Mouse (Mus musculus) thymus, postnatal 14 days (tissue): ENCODE measurements around the gene Foxred1.

Experiments
- DNase-seq: peaks from one replicate; pipeline ENCODE4 v3.0.0; 2021

Foxred1 gene

DNA sequence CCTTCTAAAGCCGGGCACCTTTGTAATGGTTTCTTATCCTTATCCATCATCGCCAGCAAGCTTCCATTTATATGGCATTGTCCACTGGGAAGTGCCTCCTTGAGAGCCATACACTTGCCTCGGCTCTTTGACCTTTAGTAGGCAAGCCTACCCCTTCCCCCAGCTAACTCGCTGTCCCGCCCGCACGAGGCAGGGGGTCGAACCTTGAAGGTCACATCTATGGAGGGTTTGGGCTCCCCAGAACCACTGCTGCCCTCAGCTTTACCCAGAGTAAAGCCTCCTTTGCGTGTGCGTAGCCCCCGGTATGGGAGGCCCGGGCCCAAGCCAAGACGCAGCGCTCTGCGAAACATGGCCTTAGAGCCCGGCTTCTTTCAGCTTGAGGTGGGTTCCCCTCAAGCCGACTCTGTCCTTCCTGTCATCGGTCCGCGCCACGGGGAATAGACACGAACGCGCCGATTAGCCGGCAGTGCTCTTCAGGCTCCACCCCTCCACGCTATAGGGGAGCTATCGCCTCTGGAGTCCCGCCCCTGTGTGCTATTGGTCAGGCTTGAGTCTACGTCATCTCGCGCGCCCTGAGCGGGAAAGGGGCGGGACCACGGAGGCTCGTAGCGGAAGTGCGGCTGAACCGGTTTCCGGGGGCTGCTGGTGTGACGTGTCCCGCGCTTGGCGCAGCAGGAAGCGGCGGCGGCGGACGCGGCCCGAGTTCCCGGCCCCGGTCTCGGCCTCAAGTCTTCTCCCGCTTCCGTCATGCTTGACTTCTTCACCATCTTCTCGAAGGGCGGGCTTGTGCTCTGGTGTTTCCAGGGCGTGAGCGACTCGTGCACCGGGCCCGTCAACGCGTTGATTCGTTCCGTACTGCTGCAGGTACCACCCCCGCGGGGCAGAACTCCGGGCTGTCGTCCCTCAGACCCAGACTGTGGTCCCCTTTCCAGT is at the start of gene Foxred1:
Gene Foxred1 (minus strand): TSS at position 514 of the 933 bp plus-strand sequence.
- DNase-seq = peak; percentile 100

DNA sequence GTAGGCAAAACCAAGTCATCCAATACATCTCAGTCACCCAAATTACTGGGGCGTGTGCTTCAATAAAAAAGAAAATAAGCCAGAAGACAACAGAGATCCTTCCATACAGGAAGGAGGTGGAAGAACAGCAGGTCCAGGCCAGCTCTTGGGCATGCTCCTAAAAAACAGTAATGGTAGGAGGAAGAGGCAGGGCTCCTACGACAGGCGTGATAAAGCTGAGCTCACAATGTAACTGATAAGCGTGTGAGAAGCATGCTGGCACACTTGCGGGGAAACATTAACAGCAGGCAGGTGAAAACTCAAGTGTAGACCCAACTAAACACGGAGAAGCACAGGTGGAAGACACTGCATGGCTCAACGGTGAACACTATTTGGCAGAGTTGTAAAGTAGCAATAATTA is 46.5 kb upstream of the Foxred1 start:
- no peak for DNase-seq

DNA sequence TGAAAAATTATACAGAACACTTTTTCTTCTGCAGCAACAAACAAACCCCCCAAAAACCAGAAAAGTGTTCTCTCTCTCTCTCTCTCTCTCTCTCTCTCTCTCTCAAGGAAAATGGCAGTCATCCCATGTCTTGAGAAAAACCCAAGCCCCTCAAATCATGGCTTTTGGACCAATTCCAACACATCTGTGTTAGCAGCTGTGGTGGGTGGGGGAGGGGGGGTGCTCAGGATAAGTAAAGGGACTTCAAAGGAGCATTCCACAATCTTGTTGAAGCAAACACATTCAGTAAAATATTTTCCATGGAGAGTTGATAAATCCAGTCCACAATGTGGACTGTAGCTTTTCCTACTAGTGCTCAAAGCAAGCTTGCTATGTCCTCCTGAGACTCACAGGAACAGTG is 38.6 kb upstream of the Foxred1 start:
- no peak for DNase-seq

DNA sequence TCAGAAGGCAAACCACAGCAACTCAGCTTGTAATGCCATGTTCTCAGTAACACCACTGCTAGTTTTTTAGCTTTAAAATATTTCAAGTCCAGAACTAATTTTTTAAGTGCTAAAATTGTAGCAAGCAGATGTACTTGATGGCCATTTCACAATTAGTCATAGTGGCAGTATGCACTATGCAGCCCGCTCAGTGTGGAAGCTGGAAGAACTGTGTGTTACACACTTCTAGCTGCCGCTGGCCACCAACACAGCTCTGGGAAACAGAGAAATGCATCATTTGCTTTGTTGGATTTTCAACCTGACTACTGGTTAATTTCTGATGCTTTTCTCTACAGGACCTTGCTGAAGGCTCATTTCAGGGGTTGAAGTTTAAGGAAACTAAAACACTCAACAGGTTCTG is 36.5 kb upstream of the Foxred1 start:
- DNase-seq = no peak

DNA sequence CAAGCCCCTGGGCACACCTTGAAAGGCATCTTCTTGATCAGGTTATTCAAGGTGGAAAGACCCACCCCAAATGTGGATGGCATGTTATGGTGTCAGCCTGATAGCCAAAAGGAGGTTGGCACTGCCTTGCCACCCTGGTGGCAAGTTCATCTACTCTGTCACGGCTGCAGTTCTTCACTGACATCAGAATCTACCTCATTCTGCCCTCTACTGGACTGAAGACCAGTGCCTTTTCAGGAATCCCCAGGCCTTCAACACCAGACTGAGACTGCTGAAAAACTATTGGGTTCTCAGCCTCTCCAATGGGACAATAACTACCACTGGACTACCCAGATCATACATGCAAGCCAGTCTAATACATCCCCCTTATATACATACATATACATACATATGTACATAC is 28.9 kb upstream of the Foxred1 start:
- no peak for DNase-seq

DNA sequence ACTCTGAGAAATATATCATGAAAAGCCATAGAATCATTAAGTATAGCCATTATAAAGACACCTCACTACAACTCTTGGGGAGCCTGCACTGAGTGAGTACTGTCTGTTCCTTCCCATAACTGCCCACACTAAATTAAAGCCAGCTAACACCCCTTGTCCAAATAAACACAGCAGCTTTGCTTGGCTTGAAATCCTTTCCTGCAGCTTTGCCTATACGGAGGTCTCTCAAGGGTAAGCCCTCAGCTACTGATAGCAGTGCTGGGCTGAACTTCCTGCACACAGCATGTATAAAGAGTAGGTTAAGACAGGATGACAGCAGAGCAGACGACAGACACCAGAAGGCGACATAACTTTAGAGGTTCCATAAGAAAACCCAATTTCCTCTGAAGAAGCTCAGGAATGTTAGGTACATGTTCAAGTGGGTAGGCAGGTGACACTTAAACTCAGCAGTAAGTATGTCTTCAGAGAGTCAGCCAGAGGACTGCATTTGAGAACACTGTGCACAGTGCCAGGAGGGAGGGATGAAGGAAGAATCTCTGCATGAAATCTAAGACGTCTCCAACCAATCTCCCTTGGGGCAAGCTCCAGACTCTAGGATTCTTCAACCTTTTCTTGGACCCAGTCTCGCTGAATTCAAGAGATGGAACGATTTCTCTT is 28.2 kb upstream of the Foxred1 start:
- DNase-seq = no peak

DNA sequence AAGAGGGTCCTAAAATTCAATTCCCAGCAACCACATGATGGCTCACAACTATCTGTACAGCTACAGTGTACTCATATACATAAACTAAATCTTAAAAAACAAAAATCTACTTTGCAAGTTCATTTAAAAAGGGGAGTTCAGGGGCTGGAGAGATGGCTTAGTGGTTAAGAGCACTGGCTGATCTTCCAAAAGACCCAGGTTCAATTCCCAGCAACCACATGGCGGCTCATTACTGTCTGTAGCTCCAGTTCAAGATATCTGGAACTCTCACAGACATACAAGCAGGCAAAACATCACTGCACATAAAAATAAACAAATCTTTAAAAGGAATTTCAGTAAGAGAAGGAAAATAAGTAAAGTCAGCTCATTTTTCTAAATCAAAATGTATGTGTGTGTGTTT is 27.5 kb upstream of the Foxred1 start:
- DNase-seq = no peak

DNA sequence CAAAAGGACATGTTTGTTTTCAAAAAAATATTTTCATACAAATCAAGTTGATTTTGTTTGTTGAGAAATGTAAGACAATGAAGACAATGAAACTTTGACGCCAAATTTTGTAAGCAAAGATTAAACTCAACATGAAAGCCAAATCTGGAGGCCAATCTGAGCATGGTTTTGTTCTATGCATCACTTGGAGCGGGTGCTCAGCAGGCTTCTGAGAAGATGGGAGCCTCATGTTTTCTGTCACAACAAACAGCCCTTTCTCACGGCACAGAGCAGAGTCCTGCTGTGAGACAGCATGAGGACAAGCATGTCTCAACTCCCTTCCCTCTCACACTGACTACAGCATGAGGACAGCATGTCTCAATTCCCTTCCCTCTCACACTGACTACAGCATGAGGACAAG is 25.1 kb upstream of the Foxred1 start:
- DNase-seq = no peak

DNA sequence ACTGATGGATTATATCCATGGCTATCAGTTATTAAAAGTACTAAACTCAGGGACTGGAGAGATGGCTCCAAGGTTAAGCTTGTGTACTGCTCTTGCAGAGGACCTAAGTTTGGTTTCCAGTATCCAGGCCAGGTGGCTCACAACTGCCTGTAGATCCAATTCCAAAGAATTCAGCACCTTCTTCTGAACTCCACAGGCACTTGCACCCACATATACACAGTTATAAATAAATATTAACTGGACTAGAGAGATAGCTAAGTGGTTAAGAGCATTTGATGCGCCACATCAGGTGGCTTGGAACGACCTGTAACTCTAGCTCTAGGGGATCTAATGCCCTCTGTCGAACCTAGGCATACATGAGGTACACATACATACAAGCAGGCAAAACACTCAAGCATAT is 17.8 kb upstream of the Foxred1 start:
- no peak for DNase-seq

DNA sequence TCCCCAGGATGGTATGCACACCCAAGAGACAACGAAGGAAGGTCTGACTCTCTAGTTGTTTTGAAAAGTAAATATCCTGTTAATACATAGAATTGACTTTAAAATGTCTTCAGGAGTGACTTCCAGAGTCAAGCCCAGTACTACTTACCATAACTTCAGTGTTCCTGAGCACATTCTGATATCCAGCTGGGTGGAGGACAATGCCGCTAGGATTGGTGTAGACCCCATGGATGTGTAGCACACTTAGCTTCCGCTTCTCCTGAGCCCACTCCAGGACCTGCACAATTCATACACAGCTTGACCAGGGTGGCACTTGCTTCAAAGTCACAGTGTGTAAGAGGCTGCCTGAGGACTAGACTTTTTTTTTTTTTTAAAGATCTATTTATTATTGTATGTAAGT is 12.6 kb upstream of the Foxred1 start:
- DNase-seq = no peak

DNA sequence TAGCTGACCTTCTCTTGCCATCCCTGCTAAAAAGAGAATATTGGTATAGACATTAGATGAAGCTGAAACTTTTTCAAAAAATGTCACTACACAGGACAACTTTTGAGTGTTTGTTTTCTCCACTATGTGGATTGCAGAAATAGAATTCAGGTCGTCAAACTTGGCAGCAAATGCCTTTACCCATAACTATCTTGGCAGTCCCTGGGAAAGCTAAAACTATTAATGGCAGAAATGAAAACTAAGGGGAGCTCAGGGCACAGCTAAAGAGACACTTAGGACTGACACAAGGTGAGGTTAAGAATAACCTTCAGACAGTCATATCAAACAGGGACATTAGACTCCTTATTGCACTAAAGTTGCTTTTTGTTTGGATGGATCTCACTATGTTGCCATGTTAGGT is 7.1 kb upstream of the Foxred1 start:
- no peak for DNase-seq

DNA sequence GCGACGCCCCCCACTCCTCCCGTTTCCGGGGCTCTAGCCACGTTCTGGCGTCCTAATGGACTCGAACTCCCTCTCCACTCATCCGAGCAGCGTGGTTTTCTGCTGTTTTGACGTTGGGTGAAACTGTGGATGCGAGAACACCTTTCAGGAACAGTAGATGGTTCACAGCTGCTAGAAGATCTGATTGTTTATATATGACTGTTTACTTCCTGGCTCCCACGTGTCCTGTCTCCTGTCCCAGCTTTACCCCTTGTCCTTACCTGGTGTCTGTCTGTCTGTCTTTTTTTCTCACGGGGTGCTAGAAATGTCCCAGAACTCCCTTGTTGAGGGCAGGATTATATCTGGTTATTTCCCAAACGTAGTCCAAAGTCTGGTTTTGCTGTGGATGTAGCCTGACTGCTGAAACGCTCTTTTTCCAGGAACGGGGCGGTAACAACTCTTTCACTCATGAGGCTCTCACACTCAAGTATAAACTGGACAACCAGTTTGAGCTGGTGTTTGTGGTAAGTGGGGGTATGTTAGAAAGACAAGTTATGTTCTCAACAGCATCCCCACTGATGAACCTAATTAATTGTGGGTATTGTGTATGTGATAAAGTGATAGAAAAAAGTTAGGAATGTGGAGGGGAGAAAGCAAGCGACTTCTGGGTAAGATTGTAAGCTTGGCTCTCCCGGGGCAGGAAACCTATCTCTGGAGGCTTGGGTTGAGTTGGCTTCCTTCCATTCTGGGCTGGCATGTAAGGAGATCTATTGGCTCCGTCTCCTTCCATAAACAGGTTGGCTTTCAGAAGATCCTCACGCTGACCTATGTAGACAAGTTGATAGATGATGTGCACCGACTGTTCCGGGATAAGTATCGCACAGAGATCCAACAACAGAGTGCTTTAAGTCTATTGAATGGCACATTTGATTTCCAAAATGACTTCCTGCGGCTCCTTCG is 987 bp upstream of the Foxred1 start:
- no peak for DNase-seq

DNA sequence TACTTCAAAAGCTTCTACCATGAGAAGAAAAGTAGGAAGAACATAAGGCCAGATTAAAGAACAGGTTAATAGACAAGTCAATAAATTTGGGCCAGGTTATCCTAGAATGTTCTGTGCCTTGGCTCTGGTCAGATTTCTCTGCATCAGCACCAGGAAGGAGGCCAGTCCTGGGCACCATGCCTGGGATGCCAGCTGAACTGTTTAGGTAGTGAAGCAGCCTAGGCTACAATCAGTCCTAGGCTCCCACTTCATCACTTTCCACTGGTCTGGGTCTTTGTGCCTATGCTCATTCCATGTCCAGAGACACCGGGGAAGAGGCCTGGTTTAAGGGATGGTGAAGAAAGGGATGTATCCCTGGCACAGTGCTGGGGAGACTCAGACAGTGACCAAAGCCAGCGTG is 6.4 kb downstream of the Foxred1 start:
- no peak for DNase-seq

DNA sequence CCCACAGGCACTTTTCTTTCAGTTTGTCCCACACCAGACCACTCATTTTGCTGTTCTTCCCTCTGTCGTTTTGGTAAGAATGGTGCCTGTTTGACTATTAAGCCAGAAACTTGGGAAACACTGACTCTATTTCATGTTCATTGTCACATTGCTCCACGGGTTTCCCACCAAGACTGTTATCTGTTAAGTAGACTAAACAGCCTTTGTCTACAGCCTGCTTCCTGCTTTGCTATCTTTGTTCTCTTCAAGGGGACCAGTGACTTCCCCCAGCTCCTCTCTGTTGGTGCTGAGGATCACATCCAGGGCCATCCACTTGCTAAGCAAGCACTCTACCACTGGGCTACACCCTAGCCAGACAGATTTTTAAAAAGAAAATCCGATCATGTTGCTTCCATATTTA is 7.3 kb downstream of the Foxred1 start:
- DNase-seq = no peak

DNA sequence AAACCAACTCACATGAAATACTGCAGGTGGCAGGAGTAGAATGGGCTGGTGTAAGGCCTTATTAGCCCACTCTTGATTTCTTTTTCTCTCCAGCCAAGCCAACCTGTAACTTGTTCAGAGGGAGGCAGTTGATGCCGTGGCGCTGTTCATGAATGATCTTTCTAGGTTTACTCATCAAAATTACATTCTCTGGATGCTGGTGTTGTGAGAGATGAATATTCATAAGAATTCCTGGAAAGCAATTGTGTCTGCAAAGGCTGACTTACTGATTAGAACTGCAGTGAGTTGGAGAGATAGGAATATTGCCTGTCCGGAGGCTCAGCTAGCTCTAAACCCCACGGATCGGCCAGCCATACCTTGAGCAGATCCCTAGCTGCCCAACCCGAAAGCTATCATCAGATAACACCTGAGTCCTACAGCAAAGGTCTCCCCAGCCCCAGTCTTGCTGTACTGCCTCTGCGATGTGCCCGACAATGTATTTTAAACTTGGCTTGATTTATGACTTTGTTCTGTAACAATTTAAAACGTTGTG is 10.3 kb downstream of the Foxred1 start:
- DNase-seq = no peak

DNA sequence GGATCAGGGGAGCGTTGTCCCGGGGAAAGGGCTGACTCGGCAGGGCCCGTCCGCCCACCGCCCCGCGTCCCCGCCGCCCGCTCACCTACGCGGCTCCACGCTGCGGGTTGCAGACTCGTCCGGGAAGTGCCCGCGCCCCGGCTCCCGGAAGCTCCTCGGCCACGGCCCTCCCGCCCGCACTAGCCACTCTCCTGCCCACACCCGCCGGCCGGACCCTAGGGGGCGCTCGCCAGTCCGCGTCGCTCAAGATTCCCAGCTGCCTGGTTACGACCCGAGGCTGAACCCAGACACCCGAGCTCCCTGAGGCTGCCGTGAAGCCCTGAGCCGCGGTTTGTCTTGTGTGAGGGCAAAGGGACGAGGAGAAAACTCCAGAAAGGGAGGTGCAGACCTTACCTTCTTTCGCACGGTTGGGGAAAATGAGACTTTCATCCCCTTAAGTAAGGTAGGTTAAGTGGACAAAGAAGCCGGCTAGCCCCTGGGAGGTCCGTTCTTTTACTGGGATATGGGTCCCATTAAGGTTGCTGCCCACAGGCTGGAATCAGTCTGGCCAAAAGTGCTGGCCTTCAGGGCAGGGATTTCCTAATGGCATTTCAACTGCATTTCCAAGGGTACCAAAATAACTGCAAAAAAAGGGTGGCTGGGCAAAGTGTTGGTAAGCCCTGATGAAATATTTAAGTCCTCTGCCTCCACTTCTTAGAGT is 10.9 kb downstream of the Foxred1 start, which contains the start of the genes Srpr and Tirap:
Gene Srpr (plus strand): TSS at position 404 of the 700 bp plus-strand sequence.
Gene Tirap (minus strand): TSS at position 520 of the 700 bp plus-strand sequence.
- peak; percentile 87 for DNase-seq

DNA sequence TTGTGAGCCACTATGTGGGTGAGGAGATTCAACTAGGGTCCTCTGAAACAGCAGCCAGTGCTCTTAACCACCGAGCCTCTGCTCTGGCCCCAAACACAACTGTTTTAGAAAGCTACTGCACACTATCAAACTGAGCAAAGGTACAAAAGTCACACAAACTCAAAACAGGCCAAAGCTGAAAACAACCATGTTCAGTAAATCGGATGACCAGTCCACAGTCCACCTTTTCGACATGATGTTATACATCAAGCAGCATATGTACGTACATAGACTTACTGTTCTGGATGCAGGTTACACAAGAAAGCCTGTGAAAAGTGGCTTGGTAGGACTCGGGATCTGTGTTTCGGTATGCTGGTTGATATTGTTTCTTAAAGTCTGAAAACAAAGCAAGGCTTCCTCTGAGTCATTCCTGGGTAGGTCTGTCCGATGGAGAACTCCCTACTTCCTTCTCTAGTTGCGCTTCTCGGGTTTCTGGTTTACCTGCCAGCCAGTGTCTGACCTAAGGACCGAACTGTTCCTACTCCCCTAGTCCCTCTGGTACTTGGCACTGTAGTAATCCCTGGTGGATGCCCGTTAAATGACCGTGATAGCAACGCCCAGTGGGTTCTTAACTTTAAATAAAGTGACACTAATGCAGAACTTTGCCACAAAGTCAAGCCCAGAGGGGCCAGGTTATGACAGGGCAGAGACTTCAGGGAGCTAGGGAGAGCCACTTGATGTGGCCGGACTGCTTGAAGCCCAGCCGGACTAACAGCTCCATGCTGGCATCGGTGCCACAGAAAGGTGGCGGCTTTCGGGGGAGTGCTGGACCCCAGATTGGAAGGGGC is 11.7 kb downstream of the Foxred1 start:
- no peak for DNase-seq

DNA sequence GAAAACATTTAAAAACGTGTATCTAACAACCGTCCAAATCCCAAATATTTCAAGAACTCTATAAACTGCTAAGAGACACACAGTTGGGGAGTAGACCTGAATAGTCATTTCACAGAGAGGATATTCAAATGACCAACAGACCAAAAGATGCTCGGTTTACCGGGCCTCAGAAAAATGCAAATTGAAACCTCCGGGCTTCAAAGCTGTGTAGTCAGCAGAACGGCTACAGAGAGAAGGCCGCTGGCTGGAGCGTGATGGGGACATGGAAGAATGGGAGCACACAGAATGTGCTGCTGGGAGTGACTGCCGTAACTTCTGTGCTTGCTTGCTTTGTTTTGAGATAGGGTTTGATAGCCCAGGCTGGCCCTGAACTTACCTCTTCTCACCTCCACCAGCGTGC is 12.5 kb downstream of the Foxred1 start:
- no peak for DNase-seq

DNA sequence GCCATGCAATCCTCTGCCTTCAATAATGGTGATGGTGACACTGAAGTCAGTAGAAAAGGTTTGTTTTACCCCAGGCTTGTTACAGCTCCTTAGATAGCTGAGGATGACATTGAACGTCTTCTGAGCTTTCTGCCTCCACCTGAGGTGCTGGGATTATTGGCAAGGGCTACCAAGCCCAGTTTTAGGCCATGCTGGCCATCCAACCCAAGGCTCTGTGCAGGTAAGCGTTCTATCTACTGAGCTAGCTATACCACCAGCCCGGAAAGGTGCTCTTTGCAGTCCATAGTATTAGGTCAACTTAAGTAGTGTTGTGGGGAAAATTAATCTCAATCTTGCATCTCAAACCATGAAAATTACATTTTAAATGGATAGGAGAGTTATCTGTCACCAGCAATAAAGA is 13.2 kb downstream of the Foxred1 start:
- DNase-seq = no peak

DNA sequence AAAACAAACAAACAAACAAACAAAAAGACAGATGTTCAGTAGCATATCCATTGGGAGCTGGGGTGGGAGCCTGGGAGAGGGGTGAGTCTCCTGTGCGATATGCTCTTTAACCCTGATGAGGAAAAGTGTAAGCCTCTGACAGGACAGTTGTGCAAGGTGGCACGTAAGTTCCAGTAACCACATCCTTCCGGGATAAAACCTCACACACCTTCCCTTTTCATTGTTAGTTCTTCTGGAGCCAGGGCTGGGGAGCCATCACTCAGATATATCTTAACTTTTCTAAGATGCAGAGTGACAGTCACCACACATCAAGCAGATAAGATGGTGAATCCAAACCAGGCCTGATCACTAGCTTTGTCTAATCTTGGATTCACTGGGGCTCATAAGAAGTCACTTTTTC is 16.8 kb downstream of the Foxred1 start:
- DNase-seq = no peak

DNA sequence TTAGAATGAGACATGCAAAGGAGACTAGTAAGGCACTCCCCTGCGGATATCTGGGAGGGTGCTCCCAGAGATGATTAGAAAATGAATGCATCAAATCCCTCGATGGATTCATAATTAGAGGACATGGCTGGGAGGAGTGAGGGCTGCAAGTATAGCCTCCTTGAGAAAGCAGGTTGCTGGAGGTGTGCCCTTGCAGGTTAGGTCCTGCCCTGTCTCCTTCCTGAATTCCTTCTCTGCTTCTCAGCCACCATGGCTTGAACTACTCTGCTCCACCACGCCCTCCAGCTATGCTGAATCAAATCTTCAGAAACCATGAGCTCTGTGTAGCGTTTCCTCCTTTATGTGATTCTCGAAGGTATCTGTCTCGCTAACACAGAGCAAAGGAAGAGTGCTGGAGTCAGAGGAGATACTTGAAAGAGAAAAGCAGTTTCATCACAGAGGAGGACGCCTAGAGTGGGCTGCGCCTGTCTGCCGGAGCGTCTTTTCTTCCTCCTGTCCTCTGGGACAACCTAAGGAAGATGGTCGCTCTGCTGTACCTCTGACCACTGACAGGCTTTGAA is 17.8 kb downstream of the Foxred1 start:
- DNase-seq = no peak
